Mouse (Mus musculus) neural tube, embryonic 14.5 days (tissue): ENCODE data around the gene Map7. TPM values are rescaled to one million over a fixed set of nuclear protein-coding genes. Genes with fewer than 3 reads are reported as not detected.

ENCODE experiments used
- ATAC-seq: fragments of 200-750 bp; cut with Nextera tagmentation; 2 replicates; pipeline ENCODE4 v1.8.0; 2017; ENCODE audit warnings: low read depth, mild to moderate bottlenecking, moderate TSS enrichment, moderate library complexity
- H3K27ac ChIP-seq: fragments of 300-500 bp; sonication (generic); 2 replicates; pipeline ENCODE4 v1.5.1; 2014; ENCODE audit warnings: low read depth, mild to moderate bottlenecking, control low read depth, low read length, moderate library complexity, mixed read lengths
- H3K27me3 ChIP-seq: fragments of 300-500 bp; sonication (generic); 2 replicates; pipeline ENCODE4 v1.6.1; 2014; ENCODE audit warnings: low read length; ENCODE audit not compliant: control insufficient read depth, insufficient read depth
- H3K36me3 ChIP-seq: fragments of 300-500 bp; sonication (generic); 2 replicates; pipeline ENCODE4 v1.6.1; 2014; ENCODE audit warnings: low read length, mixed read lengths; ENCODE audit not compliant: control insufficient read depth, insufficient read depth
- H3K4me1 ChIP-seq: fragments of 300-500 bp; sonication (generic); 2 replicates; pipeline ENCODE4 v1.6.1; 2014; ENCODE audit warnings: low read length; ENCODE audit not compliant: control insufficient read depth, insufficient read depth
- H3K4me2 ChIP-seq: fragments of 300-500 bp; sonication (generic); 2 replicates; pipeline ENCODE4 v1.6.1; 2014; ENCODE audit warnings: mild to moderate bottlenecking, low read depth, low read length, control low read depth
- H3K4me3 ChIP-seq: fragments of 300-500 bp; sonication (generic); 2 replicates; pipeline ENCODE4 v1.5.1; 2014; ENCODE audit warnings: low read depth, low read length, control low read depth, mixed read lengths
- H3K9ac ChIP-seq: fragments of 300-500 bp; sonication (generic); replicated peaks from 2 replicates; pipeline ENCODE4 v1.6.1; 2014; ENCODE audit warnings: low read depth, mild to moderate bottlenecking, control low read depth, low read length, mixed read lengths
- H3K9me3 ChIP-seq: fragments of 300-500 bp; sonication (generic); 2 replicates; pipeline ENCODE4 v1.6.1; 2016; ENCODE audit warnings: low read length; ENCODE audit not compliant: control insufficient read depth
- WGBS: fragments of 180-500 bp; shearing (Covaris S2); extraction: QIAGEN DNeasy Blood & Tissue Kit; methylation state at CpG from one replicate; pipeline ENCODE4 v1.1.7; 2014; 5-methylcytosine and 5-hydroxymethylcytosine counted together
- polyA plus RNA-seq: library from polyadenylated mRNA; unstranded; fragments of >200 nt; fragmentation: Nextera tagmentation; extraction: Ambion mirVana; gene quantifications from 2 replicates; pipeline ENCODE4 v1.2.1, GENCODE M21; 2014

Gene Map7
- polyA plus RNA-seq, 1 experiment from 2014 or later = 7.4 TPM

GRCm38 (mm10) chr10:20149121-20149834 is 1.0 kb downstream of the Map7 start:
- no peak overlapping the region for H3K27ac ChIP-seq
- H3K9me3 ChIP-seq = no peaks in the 10 kb centered on the region
- peaks cover 26% of the 10 kb centered on the region for H3K27me3 ChIP-seq
- peak overlapping the region; percentile 67 for H3K4me3 ChIP-seq
- peak overlapping the region; percentile 59 for H3K9ac ChIP-seq
- no peaks in the 10 kb centered on the region for H3K36me3 ChIP-seq
- WGBS = under 1% methylated on average over 44 of the region's 74 CpGs
- ATAC-seq = peak; percentile 78
- H3K4me1 ChIP-seq = 0 out of 2 replicates have a peak, but pooled peaks cover 2% of the 10 kb centered on the region
- H3K4me2 ChIP-seq = peak overlapping the region; percentile 92

GRCm38 (mm10) chr10:20149835-20150355 is 1.6 kb downstream of the Map7 start:
- ATAC-seq = no peak
- WGBS = 1% methylated on average over 13 of the region's 13 CpGs
- peaks cover 26% of the 10 kb centered on the region for H3K27me3 ChIP-seq

GRCm38 (mm10) chr10:20152131-20152530 is 3.9 kb downstream of the Map7 start:
- WGBS = 93% methylated on average over 1 of the region's 1 CpGs
- Histone ChIP-seq H3K4me2 (no peak overlapping the region), H3K36me3 (no peaks in the 10 kb centered on the region), H3K27ac (no peak overlapping the region), H3K4me3 (no peak overlapping the region), H3K9me3 (no peaks in the 10 kb centered on the region), H3K4me1 (0 out of 2 replicates have a peak, but pooled peaks cover 2% of the 10 kb centered on the region), H3K9ac (no peak overlapping the region), H3K27me3 (peaks cover 26% of the 10 kb centered on the region)
- ATAC-seq = no peak

More at GRCm38 (mm10) chr10:20149835-20150355, 1.6 kb downstream of the Map7 start:
- Histone ChIP-seq H3K4me2 (peak overlapping the region; percentile 92), H3K27ac (no peak overlapping the region), H3K36me3 (no peaks in the 10 kb centered on the region), H3K9ac (peak overlapping the region; percentile 59), H3K9me3 (no peaks in the 10 kb centered on the region), H3K4me1 (0 out of 2 replicates have a peak, but pooled peaks cover 2% of the 10 kb centered on the region), H3K4me3 (peak overlapping the region; percentile 67)

GRCm38 (mm10) chr10:20153507-20153906 is 5.2 kb downstream of the Map7 start:
- H3K9me3 ChIP-seq = no peaks in the 10 kb centered on the region
- no peak for ATAC-seq
- WGBS = 23% methylated on average over 2 of the region's 2 CpGs
- H3K4me3 ChIP-seq = no peak overlapping the region
- H3K27me3 ChIP-seq = peaks cover 15% of the 10 kb centered on the region
- no peaks in the 10 kb centered on the region for H3K36me3 ChIP-seq
- H3K9ac ChIP-seq = no peak overlapping the region
- H3K4me1 ChIP-seq = 0 out of 2 replicates have a peak, but pooled peaks cover 2% of the 10 kb centered on the region
- no peak overlapping the region for H3K27ac ChIP-seq
- no peak overlapping the region for H3K4me2 ChIP-seq

- H3K4me1 ChIP-seq = no peaks in the 10 kb centered on the region
- WGBS = 79% methylated on average over 7 of the region's 7 CpGs
- H3K9ac ChIP-seq = no peak overlapping the region
- no peak for ATAC-seq
- no peaks in the 10 kb centered on the region for H3K9me3 ChIP-seq
- no peak overlapping the region for H3K4me2 ChIP-seq
- no peaks in the 10 kb centered on the region for H3K36me3 ChIP-seq
- no peak overlapping the region for H3K4me3 ChIP-seq
- no peak overlapping the region for H3K27ac ChIP-seq
- 0 out of 2 replicates have a peak, but pooled peaks cover 3% of the 10 kb centered on the region for H3K27me3 ChIP-seq
Observed at GRCm38 (mm10) chr10:20155401-20155800, 7.1 kb downstream of the Map7 start.

GRCm38 (mm10) chr10:20157021-20157726 is 8.9 kb downstream of the Map7 start:
- WGBS = 82% methylated on average over 8 of the region's 8 CpGs
- Histone ChIP-seq H3K4me3 (no peak overlapping the region), H3K36me3 (no peaks in the 10 kb centered on the region), H3K4me1 (no peaks in the 10 kb centered on the region), H3K4me2 (no peak overlapping the region), H3K27ac (no peak overlapping the region), H3K27me3 (no peaks in the 10 kb centered on the region), H3K9ac (no peak overlapping the region), H3K9me3 (no peaks in the 10 kb centered on the region)
- ATAC-seq = no peak

- Histone ChIP-seq H3K4me3 (no peak overlapping the region), H3K9me3 (no peaks in the 10 kb centered on the region), H3K27ac (no peak overlapping the region), H3K27me3 (no peaks in the 10 kb centered on the region), H3K9ac (no peak overlapping the region), H3K4me2 (no peak overlapping the region), H3K36me3 (no peaks in the 10 kb centered on the region), H3K4me1 (no peaks in the 10 kb centered on the region)
- 62% methylated on average over 4 of the region's 4 CpGs for WGBS
- ATAC-seq = no peak
Observed at GRCm38 (mm10) chr10:20158756-20159155, 10.5 kb downstream of the Map7 start.

- Histone ChIP-seq H3K4me2 (no peak overlapping the region), H3K4me3 (no peak overlapping the region), H3K4me1 (no peaks in the 10 kb centered on the region), H3K27ac (no peak overlapping the region), H3K27me3 (no peaks in the 10 kb centered on the region), H3K9me3 (no peaks in the 10 kb centered on the region), H3K9ac (no peak overlapping the region), H3K36me3 (no peaks in the 10 kb centered on the region)
- no peak for ATAC-seq
- 92% methylated on average over 5 of the region's 5 CpGs for WGBS
Observed at GRCm38 (mm10) chr10:20159308-20159707, 11.0 kb downstream of the Map7 start.

GRCm38 (mm10) chr10:20160914-20161313 is 12.6 kb downstream of the Map7 start:
- Histone ChIP-seq H3K9ac (no peak overlapping the region), H3K27me3 (no peaks in the 10 kb centered on the region), H3K4me3 (no peak overlapping the region), H3K9me3 (no peaks in the 10 kb centered on the region), H3K36me3 (no peaks in the 10 kb centered on the region), H3K27ac (no peak overlapping the region), H3K4me2 (no peak overlapping the region), H3K4me1 (no peaks in the 10 kb centered on the region)
- WGBS = 56% methylated on average over 8 of the region's 8 CpGs
- no peak for ATAC-seq
